Mouse (Mus musculus): ENCODE measurements around the gene Nedd4. TPM values are rescaled to one million over a fixed set of nuclear protein-coding genes. Genes with fewer than 3 reads are reported as not detected.
A peak's percentile ranks its signal among the peaks of the same experiment; 100 is the strongest.

Nedd4 gene
- polyA plus RNA-seq, 1 experiment from 2014 or later: 195 TPM

DNA sequence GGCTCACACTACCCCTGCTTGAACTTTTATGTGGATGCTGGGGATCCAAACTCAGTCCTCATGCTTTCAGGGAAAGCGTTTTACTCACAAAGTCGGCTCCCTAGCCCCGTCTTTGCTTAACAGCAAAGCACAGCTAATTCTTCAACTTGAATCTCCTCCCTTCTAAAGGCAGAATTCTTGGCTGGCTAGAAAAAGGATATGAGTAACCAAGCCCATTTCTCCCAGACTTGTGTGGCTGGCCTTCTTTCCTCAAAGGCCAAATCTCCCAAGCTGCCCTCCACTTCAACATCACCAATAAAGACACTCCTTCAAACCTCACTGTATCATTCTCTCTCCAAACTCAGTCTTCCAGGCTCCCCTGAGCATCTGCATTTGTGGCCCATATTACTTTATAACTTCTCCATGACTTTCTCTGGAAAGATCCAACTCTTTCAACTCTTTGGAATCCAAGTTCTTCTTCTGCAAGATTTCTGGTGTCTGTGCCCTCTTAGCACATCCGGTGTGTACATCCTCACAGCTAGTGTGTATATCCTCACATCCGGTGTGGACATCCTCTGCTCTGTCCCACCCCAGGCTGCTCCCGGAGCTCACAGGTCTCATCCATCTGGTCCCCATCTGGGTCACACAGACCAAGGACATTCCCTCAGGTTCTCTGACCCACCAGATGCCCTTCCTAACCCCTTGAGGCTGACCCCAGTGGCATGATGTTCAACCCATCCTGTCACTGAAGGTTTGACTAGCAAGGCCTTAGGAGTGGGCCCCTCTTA, 18.3 kb upstream of the Nedd4 start:
- ATAC-seq (ENCODE audit: low FRiP score, low TSS enrichment) (no peak), DNase-seq (ENCODE audit: low spot score) (no peak)
- Histone ChIP-seq H3K27me3 (ENCODE audit: control insufficient read depth, insufficient read depth, low read length) (no peaks in the 10 kb centered on the region), H3K4me2 (replicated peaks; ENCODE audit: low read depth) (no peak overlapping the region), H3K9ac (ENCODE audit: low read length) (no peak overlapping the region), H3K27ac (replicated peaks) (peak overlapping the region; percentile 82), H3K4me3 (ENCODE audit: low read depth, low read length) (no peak overlapping the region), H3K36me3 (ENCODE audit: control insufficient read depth, insufficient read depth, low read length) (no peaks in the 10 kb centered on the region), H3K9me3 (ENCODE audit: control insufficient read depth, low read length) (no peaks in the 10 kb centered on the region), H3K4me1 (replicated peaks; ENCODE audit: control insufficient read depth, insufficient read depth) (peaks cover 11% of the 10 kb centered on the region; the same call in 1 of the 2 replicates)
- no peak for TF ChIP-seq CTCF (IDR thresholded peaks at IDR 0.05; ENCODE audit: low read depth)
- TF ChIP-seq EP300 (optimal IDR thresholded peaks at IDR 0.05): no peak
- 57% methylated on average over 6 of the region's 6 CpGs for WGBS

GRCm38 (mm10) chr9:72644418-72645110, 17.6 kb upstream of the Nedd4 start:
- WGBS: 11% methylated on average over 6 of the region's 6 CpGs
- H3K9ac ChIP-seq (ENCODE audit: low read length): no peak overlapping the region
- ATAC-seq (ENCODE audit: low FRiP score, low TSS enrichment): no peak
- no peaks in the 10 kb centered on the region for H3K9me3 ChIP-seq (ENCODE audit: control insufficient read depth, low read length)
- no peak for DNase-seq (ENCODE audit: low spot score)
- peak overlapping the region; percentile 82 for H3K27ac ChIP-seq (replicated peaks)
- H3K27me3 ChIP-seq (ENCODE audit: control insufficient read depth, insufficient read depth, low read length): no peaks in the 10 kb centered on the region
- H3K36me3 ChIP-seq (ENCODE audit: control insufficient read depth, insufficient read depth, low read length): no peaks in the 10 kb centered on the region
- no peak overlapping the region for H3K4me3 ChIP-seq (ENCODE audit: low read depth, low read length)
- no peak overlapping the region for H3K4me2 ChIP-seq (replicated peaks; ENCODE audit: low read depth)
- peak; percentile 13; the same call in 1 of the 2 replicates for TF ChIP-seq CTCF (IDR thresholded peaks at IDR 0.05; ENCODE audit: low read depth)
- no peak for TF ChIP-seq EP300 (optimal IDR thresholded peaks at IDR 0.05)
- H3K4me1 ChIP-seq (replicated peaks; ENCODE audit: control insufficient read depth, insufficient read depth): peaks cover 11% of the 10 kb centered on the region; the same call in 1 of the 2 replicates

- no peaks in the 10 kb centered on the region for H3K9me3 ChIP-seq (ENCODE audit: control insufficient read depth, low read length)
- WGBS: 31% methylated on average over 2 of the region's 2 CpGs
- no peak overlapping the region for H3K9ac ChIP-seq (ENCODE audit: low read length)
- no peaks in the 10 kb centered on the region for H3K36me3 ChIP-seq (ENCODE audit: control insufficient read depth, insufficient read depth, low read length)
- no peak for TF ChIP-seq EP300 (optimal IDR thresholded peaks at IDR 0.05)
- TF ChIP-seq CTCF (IDR thresholded peaks at IDR 0.05; ENCODE audit: low read depth): no peak
- H3K27me3 ChIP-seq (ENCODE audit: control insufficient read depth, insufficient read depth, low read length): no peaks in the 10 kb centered on the region
- no peak overlapping the region for H3K4me2 ChIP-seq (replicated peaks; ENCODE audit: low read depth)
- no peak for DNase-seq (ENCODE audit: low spot score)
- no peaks in the 10 kb centered on the region for H3K4me1 ChIP-seq (replicated peaks; ENCODE audit: control insufficient read depth, insufficient read depth)
- no peak overlapping the region for H3K4me3 ChIP-seq (ENCODE audit: low read depth, low read length)
- ATAC-seq (ENCODE audit: low FRiP score, low TSS enrichment): no peak
- no peak overlapping the region for H3K27ac ChIP-seq (replicated peaks)
Measured at GRCm38 (mm10) chr9:72649781-72650180, 12.4 kb upstream of the Nedd4 start.

DNA sequence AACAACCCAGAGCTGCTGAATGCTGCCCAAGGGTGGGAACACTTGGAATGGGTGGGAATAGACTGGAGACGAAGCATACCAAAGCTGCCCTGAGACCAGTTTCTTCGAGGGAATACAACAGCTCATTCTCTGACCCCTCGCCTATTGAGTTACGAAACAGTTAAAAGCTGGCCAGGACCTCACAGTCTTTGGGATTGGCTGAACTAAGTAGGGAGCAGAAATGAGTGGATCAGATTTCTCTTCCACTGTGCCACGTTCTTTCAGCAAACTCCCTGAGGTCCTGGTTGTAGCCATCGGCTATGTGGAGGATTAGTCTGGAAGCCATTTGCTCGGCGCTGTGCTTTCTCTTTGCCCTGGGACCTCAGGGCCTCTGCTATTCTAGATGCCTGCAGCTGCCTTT, 9.2 kb upstream of the Nedd4 start:
- 16% methylated on average over 8 of the region's 8 CpGs for WGBS
- Histone ChIP-seq H3K4me1 (replicated peaks; ENCODE audit: control insufficient read depth, insufficient read depth) (0 out of 2 replicates have a peak, but pooled peaks cover 2% of the 10 kb centered on the region), H3K27me3 (ENCODE audit: control insufficient read depth, insufficient read depth, low read length) (no peaks in the 10 kb centered on the region), H3K36me3 (ENCODE audit: control insufficient read depth, insufficient read depth, low read length) (no peaks in the 10 kb centered on the region), H3K27ac (replicated peaks) (peak overlapping the region; percentile 71), H3K9ac (ENCODE audit: low read length) (peak overlapping the region; percentile 31; the same call in 1 of the 2 replicates), H3K4me2 (replicated peaks; ENCODE audit: low read depth) (peak overlapping the region; percentile 17; the same call in 1 of the 2 replicates), H3K9me3 (ENCODE audit: control insufficient read depth, low read length) (no peaks in the 10 kb centered on the region), H3K4me3 (ENCODE audit: low read depth, low read length) (no peak overlapping the region)
- ATAC-seq (ENCODE audit: low FRiP score, low TSS enrichment): peak; percentile 74
- TF ChIP-seq EP300 (optimal IDR thresholded peaks at IDR 0.05): no peak
- TF ChIP-seq CTCF (IDR thresholded peaks at IDR 0.05; ENCODE audit: low read depth): no peak
- DNase-seq (ENCODE audit: low spot score): no peak

DNA sequence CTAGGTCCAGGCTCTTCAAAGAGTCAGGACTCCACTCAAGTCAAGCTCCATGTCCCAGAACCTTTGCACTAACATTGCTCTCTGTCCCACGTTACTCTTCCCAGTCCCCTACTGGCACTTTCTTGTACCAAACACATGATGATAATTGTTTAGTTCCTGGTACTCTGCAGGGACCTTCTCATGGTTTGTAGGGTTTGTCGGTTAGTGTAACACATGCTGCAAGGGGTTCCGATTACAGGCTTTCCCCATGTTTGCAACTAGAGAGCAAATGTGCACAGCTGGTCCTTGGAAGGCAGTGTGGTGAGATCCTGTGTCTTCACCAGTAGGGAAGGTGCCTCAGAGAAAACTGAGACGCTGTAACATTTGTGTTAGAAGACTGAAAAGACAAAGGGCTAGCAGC, 8.6 kb upstream of the Nedd4 start:
- Histone ChIP-seq H3K36me3 (ENCODE audit: control insufficient read depth, insufficient read depth, low read length) (no peaks in the 10 kb centered on the region), H3K4me2 (replicated peaks; ENCODE audit: low read depth) (peak overlapping the region; percentile 17; the same call in 1 of the 2 replicates), H3K4me3 (ENCODE audit: low read depth, low read length) (no peak overlapping the region), H3K27ac (replicated peaks) (peak overlapping the region; percentile 71), H3K9me3 (ENCODE audit: control insufficient read depth, low read length) (no peaks in the 10 kb centered on the region), H3K4me1 (replicated peaks; ENCODE audit: control insufficient read depth, insufficient read depth) (0 out of 2 replicates have a peak, but pooled peaks cover 2% of the 10 kb centered on the region), H3K9ac (ENCODE audit: low read length) (no peak overlapping the region), H3K27me3 (ENCODE audit: control insufficient read depth, insufficient read depth, low read length) (no peaks in the 10 kb centered on the region)
- DNase-seq (ENCODE audit: low spot score): no peak
- TF ChIP-seq EP300 (optimal IDR thresholded peaks at IDR 0.05) (no peak), CTCF (IDR thresholded peaks at IDR 0.05; ENCODE audit: low read depth) (no peak; the same call in 1 of the 2 replicates)
- WGBS: 40% methylated on average over 4 of the region's 4 CpGs
- ATAC-seq (ENCODE audit: low FRiP score, low TSS enrichment): no peak; the same call in 1 of the 2 replicates
